Mouse (Mus musculus): ENCODE results near the gene Adarb2.

DNA sequence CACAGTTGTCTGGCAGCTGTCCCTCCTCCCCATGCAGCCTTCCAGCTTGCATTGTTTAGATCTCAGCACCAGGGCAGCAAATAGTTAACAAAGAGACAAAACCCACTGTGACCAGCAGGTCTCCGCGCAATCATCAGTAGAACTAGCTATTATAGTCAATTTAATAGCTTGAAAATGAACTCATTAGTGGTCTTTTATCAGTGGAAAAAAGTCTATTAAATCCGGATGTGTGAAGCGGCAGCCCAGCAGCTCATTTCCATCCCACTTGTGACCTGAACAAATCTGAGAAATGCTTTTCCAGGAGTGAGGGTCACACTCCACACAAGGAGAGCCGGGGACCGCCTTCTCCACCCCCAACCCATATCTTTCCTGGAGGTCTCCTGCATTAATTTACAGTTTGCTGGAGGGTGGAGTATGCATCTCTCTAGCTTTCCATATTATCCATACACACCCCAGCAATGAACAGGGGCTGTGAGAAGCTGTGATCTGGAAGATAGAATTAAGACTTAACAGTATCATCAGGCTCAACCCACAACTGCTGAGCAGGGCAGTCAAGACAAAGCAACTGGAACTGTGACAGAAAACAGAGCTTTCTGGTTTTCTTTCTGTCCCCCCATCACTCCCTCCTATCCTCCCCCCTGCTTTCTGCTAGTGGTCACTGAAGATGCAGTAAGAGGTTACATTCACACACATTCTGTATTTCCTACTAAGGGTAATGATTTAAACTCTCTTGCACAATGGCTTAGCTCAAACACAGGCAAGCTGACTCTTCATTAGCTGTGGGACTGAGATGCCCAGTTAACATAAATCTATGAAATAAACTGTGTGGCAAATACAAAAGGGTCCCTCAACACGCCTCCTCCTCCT is 131.2 kb downstream of the Adarb2 start:
- TF ChIP-seq CTCF (IDR thresholded peaks at IDR 0.05) (no peak), EP300 (IDR thresholded peaks at IDR 0.05) (no peak)

Data from lung, postnatal 0 days (tissue).